Mouse (Mus musculus) spleen, adult 2 months (tissue): ENCODE data around the gene Gstp3.

Experiments
- CTCF ChIP-seq: fragments of 200-500 bp; IDR thresholded peaks from 2 replicates; pipeline ENCODE4 v1.5.1; 2011; ENCODE audit warnings: mild to moderate bottlenecking, inconsistent platforms; ENCODE audit not compliant: insufficient read depth, insufficient read length, insufficient replicate concordance; ENCODE audit errors: extremely low read depth
- POLR2A ChIP-seq: fragments of 200-500 bp; IDR thresholded peaks from 2 replicates; pipeline ENCODE4 v1.6.1; 2011; ENCODE audit warnings: low read depth, low read length, inconsistent platforms

DNA sequence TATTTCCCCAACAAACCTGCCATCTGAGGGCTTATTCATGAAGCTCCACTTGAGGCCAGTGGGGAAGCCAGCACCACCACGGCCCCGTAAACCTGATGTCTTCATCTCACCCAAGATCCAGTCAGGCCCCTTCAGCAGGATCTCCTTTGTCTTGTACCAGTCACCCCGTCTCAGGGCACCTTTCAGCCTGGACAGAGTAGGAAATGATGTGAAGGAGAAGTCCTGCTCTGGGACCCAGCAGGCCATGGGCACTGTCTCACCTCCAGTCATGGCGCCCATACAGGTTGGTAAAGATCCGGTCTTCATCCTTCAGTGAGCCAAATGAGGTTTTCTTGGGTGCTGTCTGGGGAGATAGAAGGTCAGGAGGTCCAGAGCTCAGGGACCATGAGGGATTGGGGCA lies 48.3 kb downstream of the Gstp3 start:
- no peak for TF ChIP-seq CTCF
- no peak for TF ChIP-seq POLR2A
